Mouse (Mus musculus): Measurements from ENCODE around the gene Timd2. TPM values are rescaled to one million over a fixed set of nuclear protein-coding genes. Genes with fewer than 3 reads are reported as not detected.
"Not testable (repeated sequence)": the region's sequence is repeated elsewhere in the genome, so short reads cannot be mapped to it uniquely, and the experiment has no call there.

Timd2 gene
- total and polyA plus RNA-seq, 2 experiments from 2014 or later, result not detected

GRCm38 (mm10) chr11:46698830-46699229, 8.0 kb downstream of the Timd2 start:
- WGBS, result 81% methylated on average over 5 of the region's 5 CpGs
- no peak for DNase-seq (ENCODE audit: low spot score)
- H3K9ac ChIP-seq (replicated peaks; ENCODE audit: low read depth, low read length), result no peak overlapping the region
- no peaks in the 10 kb centered on the region for H3K27me3 ChIP-seq (ENCODE audit: control insufficient read depth, insufficient read depth, low read length)
- no peaks in the 10 kb centered on the region for H3K36me3 ChIP-seq (replicated peaks; ENCODE audit: control insufficient read depth, insufficient read depth, low read length)
- H3K4me2 ChIP-seq (ENCODE audit: low read depth, low read length), result no peak overlapping the region
- ATAC-seq (ENCODE audit: insufficient read depth, low read depth), result no peak
- H3K4me1 ChIP-seq (ENCODE audit: control insufficient read depth, insufficient read depth), result no peaks in the 10 kb centered on the region
- no peak overlapping the region for H3K27ac ChIP-seq (ENCODE audit: low read depth)
- no peak overlapping the region for H3K4me3 ChIP-seq (ENCODE audit: low read depth, low read length)
- TF ChIP-seq EP300 (IDR thresholded peaks at IDR 0.05; ENCODE audit: low read depth) (no peak), CTCF (IDR thresholded peaks at IDR 0.05; ENCODE audit: low read depth) (no peak)
- no peaks in the 10 kb centered on the region for H3K9me3 ChIP-seq (replicated peaks; ENCODE audit: control insufficient read depth, low read length)

GRCm38 (mm10) chr11:46698278-46698655, 8.6 kb downstream of the Timd2 start:
- Histone ChIP-seq H3K9me3 (replicated peaks; ENCODE audit: control insufficient read depth, low read length) (no peaks in the 10 kb centered on the region), H3K27ac (ENCODE audit: low read depth) (no peak overlapping the region), H3K36me3 (replicated peaks; ENCODE audit: control insufficient read depth, insufficient read depth, low read length) (no peaks in the 10 kb centered on the region), H3K9ac (replicated peaks; ENCODE audit: low read depth, low read length) (no peak overlapping the region), H3K4me2 (ENCODE audit: low read depth, low read length) (no peak overlapping the region), H3K4me1 (ENCODE audit: control insufficient read depth, insufficient read depth) (no peaks in the 10 kb centered on the region), H3K27me3 (ENCODE audit: control insufficient read depth, insufficient read depth, low read length) (no peaks in the 10 kb centered on the region), H3K4me3 (ENCODE audit: low read depth, low read length) (no peak overlapping the region)
- no peak for ATAC-seq (ENCODE audit: insufficient read depth, low read depth)
- no peak for TF ChIP-seq CTCF (IDR thresholded peaks at IDR 0.05; ENCODE audit: low read depth)
- TF ChIP-seq EP300 (IDR thresholded peaks at IDR 0.05; ENCODE audit: low read depth), result no peak
- 69% methylated on average over 6 of the region's 6 CpGs for WGBS
- no peak for DNase-seq (ENCODE audit: low spot score)

DNA sequence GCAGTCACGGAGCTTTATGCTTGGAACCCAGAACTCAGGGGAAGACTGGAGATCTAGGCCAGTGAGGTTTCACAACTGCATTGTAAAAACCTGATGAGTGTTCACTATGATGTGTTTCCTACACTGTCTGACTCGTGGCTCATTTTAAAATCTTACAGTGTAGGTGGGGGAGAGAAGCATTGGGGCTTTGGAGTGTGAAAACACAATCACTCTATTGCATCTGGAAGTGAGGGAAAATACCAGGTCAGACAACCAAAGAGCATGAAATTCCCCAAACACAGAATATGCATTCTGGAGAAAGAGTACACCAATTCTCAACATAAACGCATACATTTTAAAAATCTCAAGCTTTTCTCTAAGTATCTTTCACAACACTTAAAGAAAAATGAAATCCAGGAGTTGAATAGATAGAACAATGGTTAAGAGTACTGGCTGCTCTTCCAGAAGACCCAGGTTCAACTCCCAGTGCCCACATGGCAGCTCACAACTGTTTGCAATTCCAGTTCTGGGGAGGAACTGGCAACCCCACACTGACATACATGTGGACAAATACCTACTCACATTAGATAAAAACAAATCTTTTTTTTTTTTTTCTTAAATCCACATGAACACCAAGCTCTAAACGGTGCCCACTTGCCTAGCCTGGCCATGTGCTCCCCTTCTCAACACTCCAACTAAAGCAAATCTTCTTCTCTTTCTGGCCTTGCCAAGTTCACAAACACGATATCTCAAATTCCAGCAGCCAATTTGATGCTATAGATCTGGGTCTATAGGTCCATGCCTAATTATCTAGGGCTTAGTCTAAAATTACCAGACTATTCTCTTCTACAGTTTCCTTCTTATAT, 9.2 kb downstream of the Timd2 start:
- H3K9me3 ChIP-seq (replicated peaks; ENCODE audit: control insufficient read depth, low read length), result no peaks in the 10 kb centered on the region
- DNase-seq (ENCODE audit: low spot score) (no peak), ATAC-seq (ENCODE audit: insufficient read depth, low read depth) (no peak)
- no peaks in the 10 kb centered on the region for H3K4me1 ChIP-seq (ENCODE audit: control insufficient read depth, insufficient read depth)
- no peak overlapping the region for H3K9ac ChIP-seq (replicated peaks; ENCODE audit: low read depth, low read length)
- no peaks in the 10 kb centered on the region for H3K27me3 ChIP-seq (ENCODE audit: control insufficient read depth, insufficient read depth, low read length)
- no peak overlapping the region for H3K27ac ChIP-seq (ENCODE audit: low read depth)
- H3K4me2 ChIP-seq (ENCODE audit: low read depth, low read length), result no peak overlapping the region
- TF ChIP-seq EP300 (IDR thresholded peaks at IDR 0.05; ENCODE audit: low read depth), result no peak
- TF ChIP-seq CTCF (IDR thresholded peaks at IDR 0.05; ENCODE audit: low read depth), result no peak
- no peak overlapping the region for H3K4me3 ChIP-seq (ENCODE audit: low read depth, low read length)
- 63% methylated on average over 5 of the region's 5 CpGs for WGBS
- no peaks in the 10 kb centered on the region for H3K36me3 ChIP-seq (replicated peaks; ENCODE audit: control insufficient read depth, insufficient read depth, low read length)

- H3K36me3 ChIP-seq (replicated peaks; ENCODE audit: control insufficient read depth, insufficient read depth, low read length); DNase-seq (ENCODE audit: low spot score); H3K4me3 ChIP-seq (ENCODE audit: low read depth, low read length); ATAC-seq (ENCODE audit: insufficient read depth, low read depth); H3K9me3 ChIP-seq (replicated peaks; ENCODE audit: control insufficient read depth, low read length); H3K4me1 ChIP-seq (ENCODE audit: control insufficient read depth, insufficient read depth); H3K27me3 ChIP-seq (ENCODE audit: control insufficient read depth, insufficient read depth, low read length); H3K9ac ChIP-seq (replicated peaks; ENCODE audit: low read depth, low read length); H3K4me2 ChIP-seq (ENCODE audit: low read depth, low read length); H3K27ac ChIP-seq (ENCODE audit: low read depth): not testable (repeated sequence)
- WGBS, result 66% methylated on average over 2 of the region's 2 CpGs
These were observed 11.0 kb downstream of the Timd2 start for GRCm38 (mm10) chr11:46695849-46696248.

DNA sequence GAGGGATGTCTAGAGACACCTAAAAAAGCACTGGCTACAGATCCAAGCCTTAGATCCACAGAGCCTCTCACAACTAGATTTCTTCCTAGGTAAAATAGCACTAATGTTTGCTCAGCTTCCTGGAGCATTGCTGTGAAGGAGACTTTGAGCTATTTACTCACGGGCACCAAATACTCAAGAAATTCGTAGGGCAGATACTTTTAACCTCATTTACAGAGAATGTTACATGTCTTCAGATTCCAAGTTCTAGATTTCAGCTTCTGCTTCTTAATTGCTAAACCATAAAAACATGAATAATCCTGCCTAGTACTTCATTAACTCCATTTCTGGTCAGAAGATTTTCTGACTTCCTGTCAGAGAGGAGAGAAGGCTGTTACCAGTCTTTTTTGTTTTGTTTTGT, 16.7 kb downstream of the Timd2 start:
- Histone ChIP-seq H3K4me1 (ENCODE audit: control insufficient read depth, insufficient read depth) (no peaks in the 10 kb centered on the region), H3K9me3 (replicated peaks; ENCODE audit: control insufficient read depth, low read length) (no peaks in the 10 kb centered on the region), H3K4me3 (ENCODE audit: low read depth, low read length) (no peak overlapping the region), H3K4me2 (ENCODE audit: low read depth, low read length) (no peak overlapping the region), H3K27me3 (ENCODE audit: control insufficient read depth, insufficient read depth, low read length) (no peaks in the 10 kb centered on the region), H3K9ac (replicated peaks; ENCODE audit: low read depth, low read length) (no peak overlapping the region), H3K27ac (ENCODE audit: low read depth) (no peak overlapping the region), H3K36me3 (replicated peaks; ENCODE audit: control insufficient read depth, insufficient read depth, low read length) (no peaks in the 10 kb centered on the region)
- TF ChIP-seq EP300 (IDR thresholded peaks at IDR 0.05; ENCODE audit: low read depth), result no peak
- no peak for TF ChIP-seq CTCF (IDR thresholded peaks at IDR 0.05; ENCODE audit: low read depth)
- no peak for ATAC-seq (ENCODE audit: insufficient read depth, low read depth)
- DNase-seq (ENCODE audit: low spot score), result no peak
- 84% methylated on average over 2 of the region's 2 CpGs for WGBS

DNA sequence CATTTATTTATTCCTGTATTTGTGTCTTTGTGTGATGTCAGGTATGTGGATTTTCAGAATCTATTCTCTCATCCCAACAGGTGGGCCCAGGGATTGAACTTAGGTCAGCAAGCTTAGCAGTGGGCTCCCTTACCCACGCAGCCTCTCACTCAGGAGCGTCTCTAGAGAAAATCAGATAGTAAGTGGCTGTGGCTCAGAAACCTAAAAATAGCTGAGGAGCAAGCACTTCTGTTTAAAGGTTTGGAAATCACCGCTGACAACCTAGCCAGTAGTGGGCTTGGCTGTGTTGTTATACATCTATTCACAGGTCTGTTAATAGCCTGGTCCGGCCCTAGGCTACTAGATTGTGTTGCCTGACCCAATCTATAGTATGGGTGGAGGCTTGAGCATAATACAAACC, 23.1 kb downstream of the Timd2 start:
- H3K9me3 ChIP-seq (replicated peaks; ENCODE audit: control insufficient read depth, low read length), result no peaks in the 10 kb centered on the region
- H3K4me3 ChIP-seq (ENCODE audit: low read depth, low read length), result no peak overlapping the region
- DNase-seq (ENCODE audit: low spot score) (no peak), ATAC-seq (ENCODE audit: insufficient read depth, low read depth) (no peak)
- TF ChIP-seq EP300 (IDR thresholded peaks at IDR 0.05; ENCODE audit: low read depth) (no peak), CTCF (IDR thresholded peaks at IDR 0.05; ENCODE audit: low read depth) (no peak)
- H3K9ac ChIP-seq (replicated peaks; ENCODE audit: low read depth, low read length), result no peak overlapping the region
- H3K4me1 ChIP-seq (ENCODE audit: control insufficient read depth, insufficient read depth), result no peaks in the 10 kb centered on the region
- H3K27me3 ChIP-seq (ENCODE audit: control insufficient read depth, insufficient read depth, low read length), result no peaks in the 10 kb centered on the region
- 31% methylated on average over 4 of the region's 4 CpGs for WGBS
- H3K36me3 ChIP-seq (replicated peaks; ENCODE audit: control insufficient read depth, insufficient read depth, low read length), result no peaks in the 10 kb centered on the region
- H3K4me2 ChIP-seq (ENCODE audit: low read depth, low read length), result no peak overlapping the region
- H3K27ac ChIP-seq (ENCODE audit: low read depth), result no peak overlapping the region

All from heart, postnatal 0 days (tissue).